Mouse (Mus musculus): ENCODE measurements around the gene Cbln3. TPM values are rescaled to one million over a fixed set of nuclear protein-coding genes. Genes with fewer than 3 reads are reported as not detected.

Cbln3 gene
- polyA plus RNA-seq, 1 experiment = 534 TPM

DNA sequence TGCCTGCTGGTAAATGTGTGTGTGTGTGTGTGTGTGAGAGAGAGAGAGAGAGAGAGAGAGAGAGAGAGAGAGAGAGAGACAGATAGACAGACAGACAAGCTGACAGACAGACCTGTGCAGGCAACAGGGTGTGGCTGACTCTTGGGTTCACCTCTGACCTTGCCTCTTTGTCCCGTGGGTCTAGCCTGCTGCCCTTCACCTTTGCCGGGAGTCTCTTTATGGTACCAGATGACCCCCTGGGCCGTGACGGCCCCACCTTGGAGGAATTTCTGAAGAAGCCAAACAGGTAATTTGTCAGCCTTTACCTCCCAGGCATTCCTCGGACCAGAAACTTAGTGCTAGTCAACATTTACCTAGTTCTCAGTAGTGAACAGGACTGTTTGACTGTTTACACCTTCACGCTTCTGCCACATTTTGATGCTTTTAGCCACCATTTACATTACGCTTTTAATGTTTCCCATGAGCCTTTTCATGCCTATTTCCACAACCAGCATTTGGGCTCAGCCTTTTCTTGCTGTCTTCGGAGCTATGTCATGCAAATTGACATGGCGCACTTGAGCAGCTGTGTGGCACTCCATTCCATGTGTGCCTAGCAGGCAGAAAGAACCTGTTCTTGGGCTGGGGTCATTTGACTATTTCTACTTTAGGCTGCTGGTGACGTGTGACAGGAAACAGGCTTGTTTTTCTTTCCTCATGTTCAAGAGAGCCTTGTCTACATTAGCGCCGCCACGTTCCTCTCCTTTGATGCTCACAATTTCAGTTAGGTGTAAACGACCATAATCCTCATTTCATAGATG is 15.8 kb downstream of the Cbln3 start:
- H3K27me3 ChIP-seq (ENCODE audit: control insufficient read depth, insufficient read depth, low read length) = no peaks in the 10 kb centered on the region
- H3K4me1 ChIP-seq (ENCODE audit: control insufficient read depth, insufficient read depth, low read length) = peaks cover 11% of the 10 kb centered on the region
- H3K27ac ChIP-seq (ENCODE audit: insufficient read depth, low read length) = no peak overlapping the region
- DNase-seq = no peak
- H3K4me3 ChIP-seq (replicated peaks; ENCODE audit: insufficient read depth, low read depth, low read length) = no peak overlapping the region
- TF ChIP-seq POLR2A (IDR thresholded peaks at IDR 0.05; ENCODE audit: borderline replicate concordance, insufficient read depth, low read length) = no peak
- no peak for TF ChIP-seq CTCF (IDR thresholded peaks at IDR 0.05; ENCODE audit: borderline replicate concordance, insufficient read depth, low read depth, low read length)
- 92% methylated on average over 14 of the region's 14 CpGs for WGBS

DNA sequence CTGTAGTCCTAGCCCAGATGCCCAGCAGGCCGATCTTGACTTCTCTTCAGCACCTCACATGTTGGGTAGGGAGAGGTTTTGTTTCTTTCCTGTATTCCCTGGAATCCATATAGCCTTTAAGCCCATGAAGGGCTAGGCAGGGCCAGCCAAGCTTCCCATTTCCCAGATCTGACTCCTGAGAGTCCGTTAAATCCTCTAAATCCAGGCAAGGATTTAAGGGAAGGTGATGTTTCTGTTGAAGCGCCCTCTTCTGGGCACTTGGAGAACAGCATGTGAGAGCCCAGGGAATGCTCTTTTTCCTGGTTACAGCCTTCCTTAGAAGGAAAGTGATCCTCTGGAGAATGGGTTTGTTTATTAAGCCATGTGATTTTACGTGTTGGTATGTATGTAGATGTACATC is 17.2 kb downstream of the Cbln3 start:
- 26% methylated on average over 4 of the region's 4 CpGs for WGBS
- peak; percentile 60 to 75 for DNase-seq
- Histone ChIP-seq H3K4me3 (replicated peaks; ENCODE audit: insufficient read depth, low read depth, low read length) (no peak overlapping the region), H3K27ac (ENCODE audit: insufficient read depth, low read length) (no peak overlapping the region), H3K27me3 (ENCODE audit: control insufficient read depth, insufficient read depth, low read length) (no peaks in the 10 kb centered on the region), H3K4me1 (ENCODE audit: control insufficient read depth, insufficient read depth, low read length) (no peaks in the 10 kb centered on the region)
- TF ChIP-seq POLR2A (IDR thresholded peaks at IDR 0.05; ENCODE audit: borderline replicate concordance, insufficient read depth, low read length) = no peak
- peak; percentile 74 for TF ChIP-seq CTCF (IDR thresholded peaks at IDR 0.05; ENCODE audit: borderline replicate concordance, insufficient read depth, low read depth, low read length)

- Histone ChIP-seq H3K27me3 (ENCODE audit: control insufficient read depth, insufficient read depth, low read length) (no peaks in the 10 kb centered on the region), H3K4me3 (replicated peaks; ENCODE audit: insufficient read depth, low read depth, low read length) (no peak overlapping the region), H3K4me1 (ENCODE audit: control insufficient read depth, insufficient read depth, low read length) (no peaks in the 10 kb centered on the region), H3K27ac (ENCODE audit: insufficient read depth, low read length) (no peak overlapping the region)
- TF ChIP-seq CTCF (IDR thresholded peaks at IDR 0.05; ENCODE audit: borderline replicate concordance, insufficient read depth, low read depth, low read length) (peak; percentile 90), POLR2A (IDR thresholded peaks at IDR 0.05; ENCODE audit: borderline replicate concordance, insufficient read depth, low read length) (no peak)
- WGBS = 19% methylated on average over 7 of the region's 7 CpGs
- peak; percentile 70 to 79 for DNase-seq
Measured at GRCm38 (mm10) chr14:55863773-55864172, 20.4 kb downstream of the Cbln3 start.

DNA sequence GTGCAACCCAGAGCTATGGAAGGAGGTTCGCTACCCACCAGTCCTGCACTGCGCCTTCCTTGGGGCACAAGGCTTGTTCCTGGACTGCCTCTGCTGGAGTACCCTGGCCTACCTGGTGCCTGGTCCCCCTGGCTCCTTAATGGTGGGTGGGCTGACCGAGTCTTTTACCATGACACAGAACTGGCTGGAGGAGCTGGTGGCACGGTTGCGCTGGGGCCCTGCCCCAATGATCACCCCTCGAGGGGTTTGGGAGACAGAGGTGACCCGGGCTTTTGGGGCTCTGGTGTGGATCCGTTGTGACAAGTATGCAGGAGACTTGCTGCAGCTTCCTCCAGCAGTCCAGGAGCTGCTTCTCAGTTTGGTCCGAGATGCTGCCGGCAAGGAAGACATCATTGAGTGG is 21.2 kb downstream of the Cbln3 start:
- H3K4me3 ChIP-seq (replicated peaks; ENCODE audit: insufficient read depth, low read depth, low read length) = no peak overlapping the region
- WGBS = 92% methylated on average over 10 of the region's 10 CpGs
- no peak for DNase-seq
- H3K4me1 ChIP-seq (ENCODE audit: control insufficient read depth, insufficient read depth, low read length) = no peaks in the 10 kb centered on the region
- H3K27me3 ChIP-seq (ENCODE audit: control insufficient read depth, insufficient read depth, low read length) = no peaks in the 10 kb centered on the region
- TF ChIP-seq CTCF (IDR thresholded peaks at IDR 0.05; ENCODE audit: borderline replicate concordance, insufficient read depth, low read depth, low read length) = no peak
- no peak for TF ChIP-seq POLR2A (IDR thresholded peaks at IDR 0.05; ENCODE audit: borderline replicate concordance, insufficient read depth, low read length)
- no peak overlapping the region for H3K27ac ChIP-seq (ENCODE audit: insufficient read depth, low read length)

DNA sequence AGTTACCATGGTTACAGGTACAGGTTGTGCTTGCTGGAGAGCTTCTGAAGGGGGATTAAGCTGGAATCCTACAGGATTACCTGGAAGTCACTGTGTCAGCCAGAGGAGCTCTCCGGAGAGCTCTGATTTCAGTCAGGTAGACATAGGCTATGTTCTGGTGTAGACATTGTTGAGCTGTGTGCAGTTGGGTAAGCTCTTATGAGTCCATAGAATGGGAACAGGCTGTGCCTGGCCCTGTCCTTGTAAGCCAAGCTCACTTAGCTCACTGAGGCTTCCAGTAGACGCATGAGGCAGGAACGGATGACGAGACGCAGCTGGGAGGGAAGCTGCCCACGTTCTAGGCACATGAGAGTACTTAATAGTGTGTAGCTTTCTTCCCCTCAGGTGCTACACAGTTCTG is 22.0 kb downstream of the Cbln3 start:
- no peaks in the 10 kb centered on the region for H3K4me1 ChIP-seq (ENCODE audit: control insufficient read depth, insufficient read depth, low read length)
- WGBS = 76% methylated on average over 6 of the region's 6 CpGs
- no peak for TF ChIP-seq CTCF (IDR thresholded peaks at IDR 0.05; ENCODE audit: borderline replicate concordance, insufficient read depth, low read depth, low read length)
- no peak for TF ChIP-seq POLR2A (IDR thresholded peaks at IDR 0.05; ENCODE audit: borderline replicate concordance, insufficient read depth, low read length)
- no peak for DNase-seq
- no peak overlapping the region for H3K27ac ChIP-seq (ENCODE audit: insufficient read depth, low read length)
- no peaks in the 10 kb centered on the region for H3K27me3 ChIP-seq (ENCODE audit: control insufficient read depth, insufficient read depth, low read length)
- H3K4me3 ChIP-seq (replicated peaks; ENCODE audit: insufficient read depth, low read depth, low read length) = no peak overlapping the region

- H3K4me1 ChIP-seq (ENCODE audit: control insufficient read depth, insufficient read depth, low read length) = no peaks in the 10 kb centered on the region; the same call in 1 of the 2 replicates
- H3K27ac ChIP-seq (ENCODE audit: insufficient read depth, low read length) = no peak overlapping the region
- TF ChIP-seq POLR2A (IDR thresholded peaks at IDR 0.05; ENCODE audit: borderline replicate concordance, insufficient read depth, low read length) (no peak), CTCF (IDR thresholded peaks at IDR 0.05; ENCODE audit: borderline replicate concordance, insufficient read depth, low read depth, low read length) (no peak)
- H3K4me3 ChIP-seq (replicated peaks; ENCODE audit: insufficient read depth, low read depth, low read length) = no peak overlapping the region
- WGBS = 77% methylated on average over 4 of the region's 4 CpGs
- H3K27me3 ChIP-seq (ENCODE audit: control insufficient read depth, insufficient read depth, low read length) = no peaks in the 10 kb centered on the region
- DNase-seq = no peak
Measured at GRCm38 (mm10) chr14:55857588-55857987, 26.6 kb downstream of the Cbln3 start.

GRCm38 (mm10) chr14:55855101-55855561 is 29.1 kb downstream of the Cbln3 start:
- 67% methylated on average over 4 of the region's 4 CpGs for WGBS
- no peak for TF ChIP-seq POLR2A (IDR thresholded peaks at IDR 0.05; ENCODE audit: borderline replicate concordance, insufficient read depth, low read length)
- TF ChIP-seq CTCF (IDR thresholded peaks at IDR 0.05; ENCODE audit: borderline replicate concordance, insufficient read depth, low read depth, low read length) = no peak

More at GRCm38 (mm10) chr14:55855101-55855561, 29.1 kb downstream of the Cbln3 start:
- Histone ChIP-seq H3K27ac (ENCODE audit: insufficient read depth, low read length) (0 out of 2 replicates have a peak overlapping the region, but pooled peaks have one; percentile 17), H3K4me3 (replicated peaks; ENCODE audit: insufficient read depth, low read depth, low read length) (peak overlapping the region; percentile 42), H3K4me1 (ENCODE audit: control insufficient read depth, insufficient read depth, low read length) (no peaks in the 10 kb centered on the region; the same call in 1 of the 2 replicates), H3K27me3 (ENCODE audit: control insufficient read depth, insufficient read depth, low read length) (no peaks in the 10 kb centered on the region)
- DNase-seq = no peak
